Mouse (Mus musculus): Measurements from ENCODE around the gene Zfp14. TPM values are rescaled to one million over a fixed set of nuclear protein-coding genes. Genes with fewer than 3 reads are reported as not detected.

Gene Zfp14
- total RNA-seq, 2 experiments from 2014 or later, result 6.3 to 7.4 TPM

DNA sequence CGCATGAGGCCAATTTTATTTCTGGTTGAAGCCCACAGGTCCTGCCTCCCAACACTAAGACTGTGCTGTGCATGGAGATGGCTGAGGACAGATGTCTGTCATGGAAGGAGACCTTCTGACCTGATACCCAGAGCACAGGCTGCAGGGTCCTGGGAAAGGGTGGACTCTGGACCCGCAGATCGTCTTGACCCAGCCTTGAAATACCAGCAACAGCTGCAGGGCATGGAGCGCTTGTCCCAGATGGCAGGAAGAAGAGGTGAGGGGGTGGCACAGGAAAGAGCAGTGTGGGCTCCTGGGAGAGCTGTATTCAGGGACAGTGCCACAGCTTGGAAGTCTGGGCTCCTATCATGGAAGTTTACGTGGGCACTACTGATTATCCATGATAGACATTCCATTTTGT lies 63.6 kb downstream of the Zfp14 start:
- intact Hi-C loops (cut with DNase I), result no loop called here
- DNase-seq (ENCODE audit: extremely low spot score in 1 of 2, low spot score in 2 of 2), result no peak

Small RNA genes within 50 kb of the gene (microRNA-seq; reads per million reads assigned to microRNA genes)
- gene Gm23368, result not detected

Other genes with a start within 250 kb of the Zfp14 start
- 10 to 100 TPM; 20.1 to 22.2 TPM for gene Zfp790, start 235.3 kb downstream of the Zfp14 start, total RNA-seq (2021)
- gene Zfp940, start 197.7 kb downstream of the Zfp14 start, total RNA-seq (2021), result 10 to 100 TPM; 17.0 to 24.6 TPM
- 10 to 100 TPM; 14.6 to 14.7 TPM for gene Zfp420, start 191.4 kb downstream of the Zfp14 start, total RNA-seq (2021)
- 10 to 100 TPM; 21.4 to 21.9 TPM for gene Zfp27, start 144.8 kb downstream of the Zfp14 start, total RNA-seq (2021)
- 1 to 10 TPM; 7.9 to 8.0 TPM for gene Zfp383, start 143.2 kb downstream of the Zfp14 start, total RNA-seq (2021)
- 10 to 100 TPM; 22.6 to 23.4 TPM for gene Zfp74, start 97.3 kb downstream of the Zfp14 start, total RNA-seq (2021)
- gene Zfp568, start 67.4 kb downstream of the Zfp14 start, total RNA-seq (2021), result 1 to 10 TPM; 4.1 to 5.0 TPM
- 1 to 10 TPM; 4.6 to 4.7 TPM for gene Zfp82, start 21.5 kb upstream of the Zfp14 start, total RNA-seq (2021)
- under 1 TPM in 1 of 2 experiments, not detected in 1; 0.73 TPM for gene Gm26920, start 39.0 kb upstream of the Zfp14 start, total RNA-seq (2021)
- gene Zfp566, start 39.1 kb upstream of the Zfp14 start, total RNA-seq (2021), result 1 to 10 TPM; 5.5 to 8.3 TPM
- gene Zfp260, start 43.4 kb upstream of the Zfp14 start, total RNA-seq (2021), result 10 to 100 TPM; 53.8 to 57.4 TPM
- gene Zfp382, start 70.6 kb upstream of the Zfp14 start, total RNA-seq (2021), result 10 to 100 TPM; 30.6 to 34.5 TPM
- gene Zfp146, start 118.4 kb upstream of the Zfp14 start, total RNA-seq (2021), result 10 to 100 TPM; 43.5 to 50.7 TPM
- 1 to 10 TPM; 3.6 to 4.1 TPM for gene Cox7a1, start 132.8 kb upstream of the Zfp14 start, total RNA-seq (2021)
- 100 to 1,000 TPM; 204 TPM for gene Capns1, start 147.4 kb upstream of the Zfp14 start, total RNA-seq (2021)
- 10 to 100 TPM; 72.1 to 73.3 TPM for gene Polr2i, start 180.6 kb upstream of the Zfp14 start, total RNA-seq (2021)
- 100 to 1,000 TPM; 176 to 206 TPM for gene Tbcb, start 180.9 kb upstream of the Zfp14 start, total RNA-seq (2021)
- gene Ovol3, start 184.3 kb upstream of the Zfp14 start, total RNA-seq (2021), result not detected
- under 1 TPM in 1 of 2 experiments, not detected in 1; 0.51 TPM for gene Thap8, start 228.7 kb upstream of the Zfp14 start, total RNA-seq (2021)
- 1 to 10 TPM; 2.5 to 3.5 TPM for gene Wdr62, start 229.0 kb upstream of the Zfp14 start, total RNA-seq (2021)
- 100 to 1,000 TPM; 495 to 497 TPM for gene Clip3, start 240.3 kb upstream of the Zfp14 start, total RNA-seq (2021)